Mouse (Mus musculus) stomach, postnatal 0 days (tissue): ENCODE data around the gene Rufy1.

Experiments used
- CTCF ChIP-seq: IDR thresholded peaks from 2 replicates; pipeline ENCODE4 v1.5.1; 2016; ENCODE audit warnings: antibody characterized with exemption, low read depth, mild to moderate bottlenecking, moderate library complexity
- EP300 ChIP-seq: optimal IDR thresholded peaks from 2 replicates; pipeline ENCODE3; 2016; ENCODE audit warnings: antibody characterized with exemption

GRCm38 (mm10) chr11:50367531-50367930 lies 63.4 kb downstream of the Rufy1 start:
- no peak for TF ChIP-seq CTCF
- no peak for TF ChIP-seq EP300
